Mouse (Mus musculus) testis, postnatal 14 days (tissue): ENCODE data around the gene Omt2a.
"Not testable (repeated sequence)": the region's sequence is repeated elsewhere in the genome, so short reads cannot be mapped to it uniquely, and the experiment has no call there.

ENCODE experiments used
- DNase-seq: peaks from one replicate; pipeline ENCODE4 v3.0.0; 2021; ENCODE audit warnings: low spot score

Gene Omt2a

GRCm38 (mm10) chr9:78298232-78298631, 16.4 kb downstream of the Omt2a start:
- DNase-seq: no peak

- not testable (repeated sequence) for DNase-seq
These were observed 18.5 kb downstream of the Omt2a start for GRCm38 (mm10) chr9:78296089-78296488.

GRCm38 (mm10) chr9:78294781-78295180, 19.8 kb downstream of the Omt2a start:
- not testable (repeated sequence) for DNase-seq

GRCm38 (mm10) chr9:78293683-78294082, 20.9 kb downstream of the Omt2a start:
- DNase-seq: not testable (repeated sequence)

GRCm38 (mm10) chr9:78292462-78292861, 22.1 kb downstream of the Omt2a start:
- DNase-seq: not testable (repeated sequence)

- not testable (repeated sequence) for DNase-seq
These were observed 24.9 kb downstream of the Omt2a start, which contains the start of gene Gm10639 for GRCm38 (mm10) chr9:78289723-78290122. Gm10639 (plus strand) TSS chr9:78289923.

- not testable (repeated sequence) for DNase-seq
These were observed 25.5 kb downstream of the Omt2a start for GRCm38 (mm10) chr9:78289063-78289462.

- DNase-seq: not testable (repeated sequence)
These were observed 32.4 kb downstream of the Omt2a start for GRCm38 (mm10) chr9:78282002-78282711.

GRCm38 (mm10) chr9:78270945-78271344, 43.7 kb downstream of the Omt2a start:
- not testable (repeated sequence) for DNase-seq
